Mouse (Mus musculus) granulocyte monocyte progenitor cell, adult 5-6 weeks (primary cell): ENCODE measurements around the gene Gm5624. TPM values are rescaled to one million over a fixed set of nuclear protein-coding genes. Genes with fewer than 3 reads are reported as not detected.
"Not testable (repeated sequence)": the region's sequence is repeated elsewhere in the genome, so short reads cannot be mapped to it uniquely, and the experiment has no call there.

ENCODE experiments used
- ATAC-seq: replicated peaks from 2 replicates; pipeline ENCODE4 v1.8.0; 2016; ENCODE audit warnings: mild to moderate bottlenecking, moderate TSS enrichment, inconsistent platforms; ENCODE audit not compliant: poor library complexity, severe bottlenecking
- total RNA-seq, 2 experiments: library from RNA; stranded (forward) in 1 of 2; stranded (reverse) in 1 of 2; fragments of 200-712, 200-1000 nt in 1 of 2; fragments of >200 nt in 1 of 2; fragmentation: Nextera tagmentation in 1 of 2; gene quantifications; 2 replicates each; pipeline ENCODE4 v1.2.3; 2014 to 2017

Gene Gm5624
- total RNA-seq (2014; fragmentation: Nextera tagmentation) (not detected in 2 replicates), total RNA-seq (2017) (not detected in 2 replicates)

GRCm38 (mm10) chr14:44627737-44628136 lies at the start of gene Gm5624:
Gene Gm5624, minus strand, starts transcription at chr14:44627938.
- ATAC-seq: not testable (repeated sequence)

GRCm38 (mm10) chr14:44591765-44592164 lies 36.0 kb downstream of the Gm5624 start:
- not testable (repeated sequence) for ATAC-seq

GRCm38 (mm10) chr14:44582853-44583252 lies 44.9 kb downstream of the Gm5624 start, which contains the start of gene Gm8247:
Gene Gm8247, plus strand, starts transcription at chr14:44583153.
- ATAC-seq: not testable (repeated sequence)

GRCm38 (mm10) chr14:44547961-44548360 lies 79.8 kb downstream of the Gm5624 start:
- ATAC-seq: not testable (repeated sequence)

- ATAC-seq: not testable (repeated sequence)
Measured at GRCm38 (mm10) chr14:44517976-44518375, 109.8 kb downstream of the Gm5624 start, which contains the start of gene Gm17093. Gene Gm17093, plus strand, starts transcription at chr14:44518276.

Other genes starting within 250 kb of the Gm5624 start
- not detected in 2 replicates for gene Gm3371, start 217.2 kb downstream of the Gm5624 start, total RNA-seq (2014; fragmentation: Nextera tagmentation)
- not detected in 2 replicates for gene Gm3371, start 217.2 kb downstream of the Gm5624 start, total RNA-seq (2017)
- not detected in 2 replicates for gene Gm8232, start 194.3 kb downstream of the Gm5624 start, total RNA-seq (2014; fragmentation: Nextera tagmentation)
- not detected in 2 replicates for gene Gm8232, start 194.3 kb downstream of the Gm5624 start, total RNA-seq (2017)
- not detected in 2 replicates for gene BC061237, start 135.5 kb downstream of the Gm5624 start, total RNA-seq (2014; fragmentation: Nextera tagmentation)
- gene BC061237, start 135.5 kb downstream of the Gm5624 start, total RNA-seq (2017): not detected in 2 replicates
- not detected in 2 replicates for gene Gm17093, start 109.7 kb downstream of the Gm5624 start, total RNA-seq (2014; fragmentation: Nextera tagmentation)
- not detected in 2 replicates for gene Gm17093, start 109.7 kb downstream of the Gm5624 start, total RNA-seq (2017)
- not detected in 2 replicates for gene Gm8247, start 44.8 kb downstream of the Gm5624 start, total RNA-seq (2014; fragmentation: Nextera tagmentation)
- gene Gm8247, start 44.8 kb downstream of the Gm5624 start, total RNA-seq (2017): not detected in 2 replicates
- gene Gm8257, start 78.5 kb upstream of the Gm5624 start, total RNA-seq (2014; fragmentation: Nextera tagmentation): not detected in 2 replicates
- not detected in 2 replicates for gene Gm8257, start 78.5 kb upstream of the Gm5624 start, total RNA-seq (2017)
- not detected in 2 replicates for gene Gm8267, start 122.4 kb upstream of the Gm5624 start, total RNA-seq (2014; fragmentation: Nextera tagmentation)
- gene Gm8267, start 122.4 kb upstream of the Gm5624 start, total RNA-seq (2017): not detected in 2 replicates
- gene Ptgdr, start 231.4 kb upstream of the Gm5624 start, total RNA-seq (2014; fragmentation: Nextera tagmentation): not detected in 2 replicates
- gene Ptgdr, start 231.4 kb upstream of the Gm5624 start, total RNA-seq (2017): not detected in 2 replicates